Mouse (Mus musculus) left cerebral cortex, postnatal 14 days (tissue): ENCODE results near the gene Ttpal. TPM values are rescaled to one million over a fixed set of nuclear protein-coding genes. Genes with fewer than 3 reads are reported as not detected.
"Not testable (repeated sequence)": the region's sequence is repeated elsewhere in the genome, so short reads cannot be mapped to it uniquely, and the experiment has no call there.

Source experiments
- DNase-seq, 2 experiments: peaks; one replicate each; pipeline ENCODE4 v3.0.0; 2021 to 2022; ENCODE audit warnings: low spot score in 2 of 2, mixed read lengths in 1 of 2
- intact Hi-C: fragments of 180-260 bp; cut with DNase I; formaldehyde crosslinking; loops from one replicate; pipeline ENCODE4 v1.15.1; 2025
- total RNA-seq, 2 experiments: library from RNA; stranded (reverse); gene quantifications; 2 replicates each; pipeline ENCODE4 v1.2.3; 2021

Ttpal gene
- total RNA-seq, 2 experiments from 2014 or later, result 66.7 to 70.6 TPM

DNA sequence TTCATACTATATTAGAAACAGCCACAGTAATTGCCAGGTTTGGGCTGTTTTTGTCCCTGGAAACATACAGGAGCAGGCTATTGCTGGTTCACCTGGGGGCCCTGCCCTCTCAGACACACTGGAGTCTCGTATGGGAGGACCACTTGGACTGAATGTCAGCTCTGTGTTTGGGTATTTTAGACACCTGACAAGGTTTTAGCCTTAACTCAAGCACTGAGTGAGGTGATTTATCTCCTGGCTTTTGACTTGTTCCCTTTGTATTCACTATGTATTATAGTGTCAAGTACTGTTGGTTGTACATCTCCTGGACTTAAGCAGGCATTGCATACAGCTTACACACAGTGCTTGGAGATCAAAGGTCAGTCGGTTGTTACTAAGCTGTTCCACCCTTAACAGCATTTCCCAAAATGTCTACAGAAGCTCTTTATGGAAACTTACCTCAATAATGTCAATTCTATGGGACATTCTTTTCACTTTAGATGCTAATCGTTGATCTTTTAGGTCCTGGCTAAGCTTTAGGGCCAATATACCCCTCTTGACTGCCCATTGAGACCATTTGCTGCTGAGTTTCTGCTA, 14.6 kb downstream of the Ttpal start:
- intact Hi-C loops, result no loop called here

DNA sequence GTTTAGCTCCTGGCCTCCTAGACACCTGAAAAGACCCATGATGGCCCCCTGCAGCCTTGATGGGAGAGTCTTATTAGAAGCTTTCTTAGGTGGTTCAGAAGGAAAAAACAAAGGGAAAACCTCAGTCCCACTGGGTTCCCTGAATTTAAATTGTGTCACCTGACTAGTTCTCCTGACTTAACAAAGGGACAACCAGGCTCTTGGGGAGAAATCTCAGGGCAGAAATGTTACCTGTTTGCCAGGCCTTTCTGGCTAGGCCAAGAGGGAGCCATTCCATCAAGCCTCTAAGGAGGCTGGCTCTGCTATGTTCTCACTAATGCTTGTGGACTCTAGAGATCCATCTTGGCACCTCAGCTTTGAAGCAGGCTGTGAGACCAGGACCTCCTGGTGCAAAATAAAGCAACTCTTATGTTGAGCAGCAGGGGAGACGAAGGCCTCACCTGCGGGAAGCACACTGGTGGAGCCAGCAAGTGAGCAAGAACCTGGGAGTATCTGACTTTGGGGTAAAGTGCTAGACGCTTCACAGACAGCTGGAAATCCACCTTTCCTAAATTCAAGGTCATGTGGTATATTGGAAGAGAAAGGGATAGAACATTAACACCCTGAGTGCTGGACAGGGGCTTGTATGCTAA, 15.2 kb downstream of the Ttpal start:
- intact Hi-C loops, result no loop called here
- DNase-seq, result no peak

More for the DNA sequence above, 14.6 kb downstream of the Ttpal start:
- DNase-seq, result no peak

DNA sequence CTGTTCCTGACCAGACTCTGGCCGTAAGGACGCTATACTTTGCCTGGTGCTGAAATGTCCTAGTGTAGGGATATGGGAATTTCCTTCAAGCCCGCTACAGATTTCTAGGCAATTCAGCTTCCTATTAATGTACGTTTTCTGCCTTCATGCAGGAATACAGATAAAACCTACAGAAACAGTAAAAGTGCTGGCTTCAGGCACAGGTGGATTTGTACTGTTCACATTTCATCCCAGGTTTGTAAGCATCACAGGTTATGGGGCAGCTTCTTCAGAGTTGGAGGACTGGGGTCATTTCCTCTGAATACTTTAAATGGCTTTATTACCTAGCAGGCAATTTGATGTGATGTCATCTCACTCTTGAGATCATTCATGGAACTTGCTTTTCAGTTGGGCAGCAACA, 15.8 kb downstream of the Ttpal start:
- intact Hi-C loops, result no loop called here
- no peak for DNase-seq

DNA sequence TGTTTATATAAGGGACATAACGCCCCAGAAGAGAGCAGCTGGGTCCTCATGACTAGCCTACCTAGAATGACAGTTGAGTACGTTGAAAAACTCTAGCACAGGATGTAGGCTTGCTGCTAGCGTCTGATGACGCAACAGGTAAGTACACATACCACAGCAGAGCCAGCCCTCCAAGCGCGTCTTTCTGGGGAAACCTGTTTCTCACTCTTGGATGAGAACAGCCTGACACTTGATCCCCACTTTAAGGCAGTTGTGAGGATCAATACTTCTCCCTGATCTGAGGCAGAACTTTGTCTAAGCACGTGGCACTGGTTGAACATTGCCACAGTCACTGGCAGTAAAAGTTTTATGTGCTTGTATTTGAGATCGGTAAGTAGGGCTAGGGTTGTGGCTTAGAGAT, 18.3 kb downstream of the Ttpal start:
- intact Hi-C loops, result no loop called here
- no peak for DNase-seq

DNA sequence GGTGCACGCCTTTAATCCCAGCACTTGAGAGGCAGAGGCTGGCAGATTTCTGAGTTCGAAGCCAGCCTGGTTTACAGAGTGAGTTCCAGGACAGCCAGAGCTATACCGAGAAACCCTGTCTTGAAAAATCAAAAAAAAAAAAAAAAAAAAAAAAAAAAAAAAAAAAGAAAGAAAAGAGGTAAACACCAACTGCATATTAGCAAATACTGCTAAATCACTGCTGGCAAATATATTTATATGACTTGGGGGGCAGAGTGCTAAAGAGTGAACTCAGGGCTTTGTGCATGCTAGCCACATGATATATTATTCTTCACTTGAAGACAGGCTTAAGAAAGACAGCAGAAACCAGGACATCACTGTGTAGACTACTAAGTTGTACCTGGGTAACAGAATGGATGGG, 19.3 kb downstream of the Ttpal start:
- DNase-seq, intact Hi-C loops: not testable (repeated sequence)

DNA sequence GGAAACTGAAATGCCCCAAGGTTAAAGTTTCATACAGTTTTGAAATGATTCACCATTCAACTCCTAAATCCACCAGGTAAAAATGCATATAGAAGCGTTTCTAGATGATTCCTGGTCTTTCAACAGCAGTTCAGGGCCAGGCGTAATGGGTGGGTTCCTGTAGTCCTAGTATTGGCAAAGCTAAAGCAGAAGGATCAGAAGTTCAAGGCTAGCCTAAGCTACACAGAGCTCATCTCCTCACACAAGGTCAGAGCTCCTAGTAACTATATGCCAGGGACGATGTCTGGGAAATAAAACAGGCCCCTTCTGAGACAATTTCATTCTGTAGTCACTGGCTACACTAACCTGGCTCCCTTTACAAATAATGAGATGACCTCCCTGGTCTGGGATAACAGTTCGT, 29.1 kb downstream of the Ttpal start:
- intact Hi-C loops, result no loop called here
- no peak for DNase-seq

DNA sequence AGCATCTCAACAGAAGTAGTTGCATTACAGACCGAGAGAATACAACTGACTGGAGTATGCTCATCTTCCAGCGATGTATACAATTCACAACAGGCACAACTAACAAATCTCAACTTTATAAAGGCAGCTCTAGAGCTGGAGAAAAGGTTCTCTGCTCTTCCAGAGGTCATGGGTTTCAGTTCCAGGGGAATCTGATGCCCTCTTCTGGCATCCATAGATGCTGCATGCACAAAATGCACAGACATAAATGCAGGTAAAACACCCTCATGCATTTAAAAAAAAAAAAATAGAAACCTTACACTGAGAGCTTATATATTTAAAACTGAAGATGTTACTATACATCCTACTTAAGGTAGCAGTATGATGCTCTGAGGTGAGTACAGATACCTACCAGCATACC, 29.6 kb downstream of the Ttpal start:
- DNase-seq, result no peak
- intact Hi-C loops, result no loop called here

DNA sequence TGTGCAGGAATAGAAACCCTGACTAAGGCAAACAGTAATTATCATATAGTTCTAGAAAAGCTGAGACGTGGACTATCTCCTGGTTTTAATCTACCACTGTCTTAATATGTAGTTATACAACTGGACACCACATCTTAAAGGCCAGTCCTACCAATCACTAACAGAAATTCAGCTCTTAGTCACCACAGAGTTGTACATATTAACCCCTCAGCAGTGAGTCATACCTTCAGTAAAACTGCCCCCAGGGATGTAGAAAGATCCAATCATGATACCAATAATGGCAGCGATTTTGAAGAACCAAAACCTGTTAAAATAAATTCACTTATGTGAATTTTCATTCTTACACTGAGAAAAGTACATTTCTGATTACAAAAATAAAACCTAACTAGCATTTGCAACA, 32.1 kb downstream of the Ttpal start:
- intact Hi-C loops, result no loop called here
- DNase-seq, result no peak

DNA sequence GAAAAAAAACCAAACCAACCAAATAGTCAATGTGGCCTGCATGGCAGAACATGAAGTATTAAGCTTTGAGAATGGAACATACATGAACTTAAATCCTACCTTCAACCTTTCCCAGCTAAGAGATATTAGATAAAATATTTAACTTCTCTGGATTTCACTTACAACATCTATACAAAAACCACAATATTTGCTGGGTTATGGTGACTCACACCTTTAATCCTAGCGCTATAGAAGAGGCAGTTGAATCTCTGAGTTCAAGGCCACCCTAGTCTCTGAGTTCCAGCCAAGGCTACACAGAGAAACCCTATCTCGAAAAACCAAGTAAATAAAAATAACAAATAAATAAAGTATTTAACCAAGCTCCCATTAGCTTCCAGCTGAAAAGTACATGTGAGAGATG, 33.9 kb downstream of the Ttpal start:
- intact Hi-C loops, result no loop called here
- no peak for DNase-seq

DNA sequence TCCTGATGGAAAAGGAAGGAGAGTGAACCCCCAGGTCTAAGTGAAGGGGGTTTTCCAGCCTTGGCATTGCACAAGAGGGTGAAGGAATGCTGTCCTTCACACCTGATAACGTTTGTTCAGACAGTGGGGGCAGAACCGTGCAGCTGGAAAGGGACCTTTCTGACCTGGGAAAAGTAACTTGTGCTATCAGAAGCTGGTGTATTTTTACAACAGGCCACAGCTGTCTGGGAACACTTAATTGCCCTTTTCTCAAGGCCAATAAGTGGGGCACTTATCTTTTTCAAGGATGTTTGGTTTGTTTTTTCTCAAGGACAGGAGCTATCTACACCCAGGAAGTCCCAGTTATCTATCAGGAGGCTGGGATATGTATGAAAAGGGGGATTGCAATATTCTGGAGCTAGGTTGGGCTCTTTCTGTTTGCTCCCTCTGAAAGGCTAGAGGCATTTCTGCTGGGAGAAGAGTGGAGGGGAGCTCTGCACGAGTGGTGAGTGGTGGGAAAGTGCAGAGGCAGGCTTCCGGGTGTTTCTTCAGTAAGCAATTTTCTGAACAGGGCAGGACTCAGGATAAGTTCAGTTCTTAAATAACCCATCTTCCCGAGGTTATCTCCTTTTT, 35.6 kb downstream of the Ttpal start:
- intact Hi-C loops, result no loop called here
- DNase-seq, result no peak

DNA sequence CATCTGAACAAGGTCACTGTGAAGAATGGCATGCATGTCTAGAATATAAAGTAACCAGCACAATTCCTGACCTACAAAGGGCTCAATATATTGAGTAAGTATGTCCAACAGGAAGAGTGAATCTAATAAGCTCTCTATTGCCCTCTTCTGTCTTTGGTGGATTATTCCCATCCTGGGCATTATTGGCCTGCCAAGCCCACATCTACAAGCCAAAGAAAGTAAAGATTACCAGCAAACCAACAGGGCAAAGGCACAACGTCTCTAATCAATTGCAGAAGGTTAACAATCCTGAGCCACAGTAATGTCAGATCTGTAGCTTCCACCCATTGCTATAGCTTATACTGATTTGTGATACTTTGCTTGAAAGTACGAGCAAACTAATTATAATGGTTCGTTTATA, 38.4 kb downstream of the Ttpal start:
- no peak for DNase-seq
- intact Hi-C loops, result no loop called here

DNA sequence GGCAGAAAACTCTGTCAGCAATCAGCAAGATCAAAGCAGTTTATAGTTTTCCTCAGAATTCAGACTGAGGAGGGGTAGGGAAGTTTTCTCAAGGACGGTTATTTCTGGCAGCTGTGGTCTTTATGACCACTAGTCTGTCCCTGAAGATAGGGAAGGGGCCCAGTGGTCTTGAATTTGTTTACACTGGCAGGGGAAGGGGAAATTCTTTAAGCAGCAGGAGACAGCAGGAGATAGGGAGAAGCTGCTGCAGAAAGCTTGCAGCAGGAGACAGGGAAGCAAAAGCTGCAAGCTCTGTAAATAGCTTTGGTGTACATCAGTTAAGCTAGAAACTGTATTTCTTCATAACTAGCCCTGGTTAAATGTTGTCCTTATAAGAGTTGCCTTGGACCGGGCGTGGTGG, 39.6 kb downstream of the Ttpal start:
- intact Hi-C loops, result no loop called here
- no peak for DNase-seq

DNA sequence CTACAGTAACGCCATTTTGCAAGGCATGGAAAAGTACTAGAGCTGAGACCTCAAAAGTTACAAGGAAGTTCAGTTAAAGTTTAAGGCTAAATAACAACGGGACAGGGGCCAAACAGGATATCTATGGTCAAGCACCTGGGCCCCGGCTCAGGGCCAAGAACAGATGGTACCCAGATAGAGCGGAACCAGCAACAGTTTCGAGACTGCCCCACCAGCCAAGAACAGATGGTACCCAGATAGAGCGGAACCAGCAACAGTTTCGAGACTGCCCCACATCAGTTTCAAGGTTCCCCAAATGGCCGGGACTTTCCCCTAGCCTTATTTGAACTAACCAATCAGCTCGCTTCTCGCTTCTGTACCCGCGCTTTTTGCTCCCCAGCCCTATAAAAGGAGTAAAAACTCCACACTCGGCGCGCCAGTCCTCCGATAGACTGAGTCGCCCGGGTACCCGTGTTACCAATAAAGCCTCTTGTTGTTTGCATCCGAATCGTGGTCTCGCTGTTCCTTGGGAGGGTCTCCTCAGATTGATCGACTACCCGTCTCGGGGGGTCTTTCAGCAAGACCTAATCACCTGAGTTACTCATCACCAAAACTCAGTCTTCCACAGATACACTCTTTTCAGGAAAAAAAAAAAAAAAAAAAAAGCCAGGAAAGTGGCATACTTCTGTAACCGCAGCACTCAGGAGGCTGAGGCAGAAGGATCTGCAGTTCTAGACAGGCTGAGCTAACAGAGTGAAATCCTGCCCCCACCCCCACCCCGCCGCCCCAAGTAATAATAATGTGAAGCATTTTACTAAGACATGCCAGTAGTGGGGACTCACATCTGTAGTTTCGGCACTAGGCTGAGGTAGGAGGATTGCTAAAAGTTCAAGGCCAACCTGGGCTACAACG, 40.8 kb downstream of the Ttpal start:
- peak; percentile 29 to 43 for DNase-seq

DNA sequence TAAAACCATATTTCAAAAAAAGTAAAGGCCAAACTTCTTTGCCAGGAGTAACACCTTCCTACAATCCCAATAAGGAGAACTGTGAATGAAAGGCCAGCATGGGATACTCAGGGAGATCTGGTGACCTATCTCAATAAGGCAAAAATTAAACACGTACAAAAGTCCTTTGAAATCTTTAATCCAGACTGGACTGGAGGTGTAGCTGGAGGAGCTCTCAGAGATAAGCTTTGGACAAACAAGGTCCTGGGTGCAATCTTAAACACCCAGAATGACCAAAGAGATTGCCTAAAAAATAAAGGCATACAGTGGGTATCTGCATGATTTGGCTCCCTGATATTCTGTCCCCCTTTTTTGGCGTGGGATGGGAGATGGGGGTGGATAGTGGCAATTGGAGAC, 41.5 kb downstream of the Ttpal start:
- no peak for DNase-seq
- intact Hi-C loops, result no loop called here

More for the DNA sequence above, 40.8 kb downstream of the Ttpal start:
- intact Hi-C loops, result no loop called here

DNA sequence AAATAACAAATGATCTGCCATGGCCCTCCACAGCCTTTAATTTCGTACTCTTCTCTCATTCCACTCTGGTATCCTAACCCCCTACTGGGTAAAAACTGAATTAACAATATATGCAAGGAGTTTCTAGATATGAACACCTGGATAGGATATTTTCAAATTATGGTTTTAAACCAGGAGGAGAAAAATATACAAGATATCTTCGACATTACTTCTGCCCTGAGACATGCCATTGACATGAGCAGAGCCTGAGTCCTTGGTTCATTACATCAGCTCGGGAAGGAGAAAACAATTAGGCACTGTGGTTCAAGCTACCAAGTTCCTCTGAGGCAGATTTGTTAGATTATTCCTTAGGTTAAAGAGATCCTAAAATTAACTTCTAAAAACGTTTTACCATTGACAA, 41.9 kb downstream of the Ttpal start:
- intact Hi-C loops, result no loop called here
- DNase-seq, result no peak

DNA sequence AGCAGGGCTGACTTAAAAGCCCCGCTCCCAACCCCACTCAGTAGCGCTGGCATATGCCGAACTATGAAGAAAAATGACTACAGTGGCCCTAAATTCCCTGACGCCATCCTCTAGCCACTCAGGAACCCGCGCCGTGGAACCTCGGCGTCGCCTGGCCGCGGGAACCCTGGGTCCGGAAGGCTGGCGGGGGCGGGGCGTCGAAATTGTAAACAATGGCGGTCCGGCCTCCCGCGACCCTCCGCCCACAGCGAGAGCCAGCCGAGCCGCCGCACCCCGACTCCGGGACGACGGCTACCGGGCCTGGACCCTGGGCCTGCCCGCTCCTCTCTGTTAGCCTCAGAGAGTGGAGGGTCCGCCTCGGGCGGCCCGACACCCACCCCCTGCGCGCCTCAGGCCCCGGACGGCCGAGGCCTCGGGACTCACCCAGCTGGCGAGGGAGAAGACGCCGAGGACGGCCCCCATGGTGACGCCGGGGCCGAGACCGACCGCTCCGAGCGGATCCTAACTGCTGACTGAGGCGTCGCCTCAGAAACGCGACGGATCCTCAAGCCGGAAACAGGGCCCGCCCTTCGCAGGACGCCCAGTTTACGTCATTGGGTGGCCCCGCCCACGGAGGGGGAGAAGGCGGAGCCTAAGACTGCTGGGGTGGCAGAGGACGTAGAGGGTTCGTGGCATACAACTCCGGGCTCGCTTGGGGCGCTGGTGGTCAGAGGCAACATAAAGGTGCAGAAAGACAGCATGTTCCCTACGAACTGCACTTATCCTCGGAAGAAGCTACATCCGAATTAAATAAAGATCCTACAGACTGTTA, 42.7 kb downstream of the Ttpal start, which contains the start of gene Serinc3:
Gene Serinc3, minus strand, starts transcription at position 557 of the 811 bp plus-strand sequence.
- peak; percentile 98 for DNase-seq
- intact Hi-C loops, result no loop called here

DNA sequence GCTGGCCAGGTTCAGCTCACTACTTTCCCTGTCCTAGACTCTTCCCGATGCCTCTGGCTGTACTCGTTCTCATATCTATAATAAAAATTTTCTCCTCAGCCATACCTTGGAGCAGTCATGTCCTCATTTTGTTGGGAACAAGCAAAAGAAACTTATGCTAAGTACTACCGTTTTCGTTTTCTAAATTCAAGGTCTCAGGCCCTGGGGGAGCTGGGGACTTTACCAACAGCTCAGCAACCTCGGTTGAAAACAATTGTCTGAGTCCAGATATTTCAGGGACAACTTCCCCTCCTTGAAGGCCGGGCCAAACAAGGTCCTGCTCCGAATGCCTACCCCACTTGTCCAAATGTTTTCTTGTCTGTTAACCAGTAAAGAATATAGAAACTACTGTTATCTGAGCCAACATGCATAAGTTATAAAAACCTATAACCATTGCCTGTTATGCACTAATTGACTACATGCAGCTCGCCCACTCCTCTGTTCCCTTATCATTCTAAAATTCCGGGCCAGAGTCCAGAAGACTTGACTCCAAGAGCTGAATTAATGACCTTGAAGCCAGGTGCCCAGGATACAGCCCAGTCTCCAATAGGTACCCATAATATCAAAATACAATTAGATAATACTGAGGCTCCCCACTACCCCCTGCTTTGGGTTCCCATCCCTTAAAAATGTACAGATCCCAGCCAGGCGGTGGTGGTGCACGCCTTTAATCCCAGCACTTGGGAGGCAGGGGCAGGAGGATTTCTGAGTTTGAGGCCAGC, 43.8 kb downstream of the Ttpal start:
- intact Hi-C loops, result no loop called here
- DNase-seq, result no peak

DNA sequence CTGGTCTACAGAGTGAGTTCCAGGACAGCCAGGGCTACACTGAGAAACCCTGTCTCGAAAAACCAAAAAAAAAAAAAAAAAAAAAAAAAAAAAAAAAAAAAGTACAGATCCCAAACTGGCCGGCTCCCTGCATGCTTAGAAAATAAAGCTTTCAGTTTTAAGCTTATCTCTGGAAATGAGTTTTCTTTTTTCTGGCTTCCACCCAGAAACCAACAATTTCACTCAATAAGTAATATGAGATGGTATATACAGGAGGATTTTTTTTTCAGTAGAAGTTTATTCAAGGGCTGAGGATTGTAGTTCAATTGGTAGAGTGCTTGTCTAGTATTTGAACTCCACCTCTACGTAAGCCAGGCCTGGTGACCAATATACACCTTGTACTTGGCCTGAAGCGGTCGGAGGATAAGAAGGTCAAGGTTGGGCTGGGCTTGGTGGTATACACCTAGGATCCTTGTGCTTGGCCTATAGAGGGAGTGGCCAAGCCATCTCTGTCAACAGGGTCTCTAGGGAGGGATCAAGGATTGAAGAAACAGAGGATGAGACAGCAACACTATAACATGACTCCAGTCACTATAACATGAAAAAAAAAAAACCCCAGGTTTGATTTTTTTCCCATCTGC, 44.5 kb downstream of the Ttpal start:
- intact Hi-C loops, result no loop called here

More for the DNA sequence above, 44.5 kb downstream of the Ttpal start:
- no peak for DNase-seq
